Mouse (Mus musculus) cerebellum, adult 18-20 months (tissue): ENCODE measurements at regions not wholly inside any gene's neighbourhood (a gene's known extent, or its start where the extent isn't known, plus 50 kb on each side); places are given as distances from the start of the nearest gene placed in this dataset.

Experiments used
- DNase-seq, 2 experiments: peaks; one replicate each; pipeline ENCODE4 v3.0.0; 2021

GRCm38 (mm10) chr16:50766055-50766770 is 175.3 kb upstream of the Ccdc54 start:
- DNase-seq, result no peak

DNA sequence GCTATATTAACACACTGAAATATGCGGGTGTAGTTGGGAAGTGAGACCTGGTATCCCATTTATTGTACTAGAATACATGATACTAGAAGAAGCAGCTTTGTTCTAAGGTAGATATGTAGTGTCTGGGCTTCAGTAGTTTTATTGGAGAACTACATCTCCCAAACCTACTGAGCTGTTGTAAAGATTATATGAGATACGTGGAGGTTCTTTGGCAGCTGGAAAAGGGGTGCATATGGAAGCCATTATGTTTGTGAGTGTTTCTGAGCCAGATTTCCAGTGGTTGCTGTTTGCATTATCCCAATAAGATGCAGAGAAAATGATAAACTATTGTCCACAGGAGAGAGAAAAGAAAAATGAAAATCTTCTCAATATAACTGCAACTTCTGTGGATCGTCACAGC is 171.1 kb upstream of the Ccdc54 start:
- DNase-seq, result no peak

DNA sequence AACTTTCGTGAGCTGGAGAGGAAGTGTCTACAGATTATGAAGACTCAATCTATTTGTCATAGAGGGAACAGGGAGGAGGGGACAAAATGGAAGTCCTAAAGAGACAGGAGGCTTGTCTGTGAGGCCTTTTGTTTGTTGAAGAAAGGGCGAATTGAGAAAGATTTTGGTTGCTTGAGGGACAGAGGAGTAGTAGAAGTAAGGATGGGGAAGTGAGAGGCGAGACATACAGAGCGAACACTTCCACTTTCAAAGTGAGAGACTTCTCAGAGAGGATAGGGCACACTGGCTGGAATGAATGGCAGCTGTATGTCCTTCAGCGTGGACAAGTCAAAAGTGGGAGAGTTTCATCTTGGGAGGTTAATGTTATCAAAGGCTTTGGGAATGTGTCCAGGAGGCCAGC is 169.0 kb upstream of the Ccdc54 start:
- no peak for DNase-seq

DNA sequence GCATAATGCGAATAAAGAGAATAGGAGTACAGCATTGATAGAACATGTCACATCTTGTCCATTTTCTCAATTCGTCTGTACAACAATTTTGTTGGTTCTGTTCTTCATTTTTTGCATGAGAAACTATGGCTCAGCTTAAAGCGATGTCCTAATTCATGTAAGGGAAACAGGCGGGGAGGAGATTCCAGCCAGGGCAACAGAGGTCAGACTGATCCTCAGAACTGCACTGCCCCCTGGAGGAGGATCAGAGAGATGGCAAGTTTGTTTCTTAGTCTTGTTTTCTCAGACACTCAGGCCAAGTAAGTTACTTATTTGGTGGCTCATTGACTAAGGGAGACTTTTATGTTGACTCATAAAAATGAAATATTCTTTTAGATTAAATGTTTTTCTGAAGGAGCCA is 165.7 kb upstream of the Ccdc54 start:
- DNase-seq, result no peak

- no peak for DNase-seq
Observed at GRCm38 (mm10) chr16:50753612-50754389, 162.8 kb upstream of the Ccdc54 start.

DNA sequence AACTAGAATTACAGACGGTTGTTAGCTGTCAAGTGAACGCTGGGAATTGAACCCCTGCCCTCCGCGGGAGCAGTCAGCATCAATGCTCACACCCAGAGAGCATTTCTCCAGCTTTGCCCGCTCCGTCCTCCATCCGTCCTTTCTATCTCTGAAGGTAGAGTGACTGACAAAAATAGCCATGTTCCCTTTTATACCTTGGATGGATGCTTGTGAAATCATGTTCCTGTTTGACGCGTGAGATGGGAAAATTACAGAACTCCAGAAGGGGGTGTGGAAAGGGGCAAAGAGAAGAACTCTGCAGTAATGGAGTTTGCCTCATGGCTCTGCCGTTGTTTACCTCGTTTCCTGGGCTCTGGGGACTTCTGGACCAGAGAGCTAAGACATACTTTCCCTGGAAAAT is 162.1 kb upstream of the Ccdc54 start:
- no peak for DNase-seq

- no peak for DNase-seq
Observed at GRCm38 (mm10) chr16:50752277-50752600, 161.3 kb upstream of the Ccdc54 start.

DNA sequence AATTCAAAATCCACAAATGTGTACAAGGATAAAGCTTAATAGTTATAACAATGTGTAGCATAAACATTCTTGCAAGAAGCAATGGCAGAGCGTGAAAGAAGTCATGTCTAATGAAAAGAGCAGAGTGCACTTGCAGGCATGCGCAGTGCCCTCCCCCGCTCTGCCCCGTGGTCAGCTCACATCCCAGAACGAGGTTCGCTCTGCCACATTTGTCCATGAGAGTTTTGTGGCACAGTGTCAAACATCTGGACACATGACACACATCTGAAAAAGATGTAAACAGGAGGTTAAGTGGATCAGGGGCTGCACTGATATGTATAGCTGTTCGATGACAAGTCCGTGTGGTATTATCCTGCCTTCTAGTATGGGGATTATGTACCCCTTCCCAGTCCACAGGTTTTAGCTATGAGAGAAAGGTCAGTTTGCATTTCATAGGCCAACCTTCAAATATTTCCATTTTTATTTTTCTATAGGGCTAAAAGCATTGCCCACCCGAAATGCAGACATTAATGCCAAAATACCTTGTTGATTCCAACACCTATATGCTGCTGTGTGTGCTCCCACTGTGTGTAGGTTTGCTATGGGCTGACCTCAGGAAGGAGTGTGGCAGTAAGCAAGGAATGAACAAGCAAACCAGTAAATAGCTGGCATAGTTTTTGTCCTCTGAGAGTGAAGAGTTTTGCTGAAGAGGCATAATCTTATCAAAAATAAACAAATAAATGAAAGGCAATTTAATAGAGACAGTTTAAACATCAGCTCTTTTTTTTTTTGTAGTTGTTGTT is 160.7 kb upstream of the Ccdc54 start:
- no peak for DNase-seq

- no peak for DNase-seq
Observed at GRCm38 (mm10) chr16:50747698-50748097, 156.7 kb upstream of the Ccdc54 start.

DNA sequence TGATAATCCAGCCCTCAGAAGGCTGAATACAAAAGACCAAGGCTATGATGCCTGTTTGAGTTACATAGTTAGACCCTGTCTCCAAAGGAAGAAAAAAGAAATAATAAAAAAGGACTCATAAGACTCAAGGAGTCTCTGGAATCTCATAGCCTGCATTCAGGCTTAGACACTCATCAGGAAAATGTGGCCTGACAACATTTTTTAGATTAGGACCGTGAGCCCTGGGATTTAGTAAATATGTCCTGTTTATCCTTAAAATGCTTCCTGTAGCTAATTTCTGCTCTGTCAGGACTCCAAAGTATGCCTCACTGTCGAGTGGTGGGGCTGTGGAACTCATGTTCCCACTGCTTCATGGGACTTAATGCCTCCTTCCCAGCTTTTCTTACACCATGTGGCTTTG is 154.8 kb upstream of the Ccdc54 start:
- DNase-seq, result no peak

DNA sequence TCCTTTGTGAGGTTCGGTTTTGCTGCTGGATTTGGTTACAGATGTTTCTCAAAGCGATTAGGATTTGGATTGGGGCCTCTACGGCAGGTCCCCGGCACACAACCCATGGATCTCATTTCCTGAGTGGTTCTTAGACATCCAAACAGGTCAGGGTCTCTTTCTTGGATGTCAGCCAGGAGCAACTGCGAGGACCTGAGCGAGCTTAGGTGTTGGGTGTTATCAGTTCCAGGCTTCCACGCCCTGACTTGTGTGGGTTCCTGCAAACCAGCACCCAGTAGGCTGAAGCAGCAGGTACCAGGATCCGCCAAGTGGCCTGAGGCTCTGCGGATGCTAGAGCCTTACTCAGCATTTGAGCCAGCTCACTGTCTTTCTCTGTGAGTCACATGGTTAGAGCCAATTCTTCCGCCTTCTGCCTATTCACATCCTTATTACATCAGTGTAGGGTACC is 146.5 kb upstream of the Ccdc54 start:
- peak; percentile 13 to 15 for DNase-seq

DNA sequence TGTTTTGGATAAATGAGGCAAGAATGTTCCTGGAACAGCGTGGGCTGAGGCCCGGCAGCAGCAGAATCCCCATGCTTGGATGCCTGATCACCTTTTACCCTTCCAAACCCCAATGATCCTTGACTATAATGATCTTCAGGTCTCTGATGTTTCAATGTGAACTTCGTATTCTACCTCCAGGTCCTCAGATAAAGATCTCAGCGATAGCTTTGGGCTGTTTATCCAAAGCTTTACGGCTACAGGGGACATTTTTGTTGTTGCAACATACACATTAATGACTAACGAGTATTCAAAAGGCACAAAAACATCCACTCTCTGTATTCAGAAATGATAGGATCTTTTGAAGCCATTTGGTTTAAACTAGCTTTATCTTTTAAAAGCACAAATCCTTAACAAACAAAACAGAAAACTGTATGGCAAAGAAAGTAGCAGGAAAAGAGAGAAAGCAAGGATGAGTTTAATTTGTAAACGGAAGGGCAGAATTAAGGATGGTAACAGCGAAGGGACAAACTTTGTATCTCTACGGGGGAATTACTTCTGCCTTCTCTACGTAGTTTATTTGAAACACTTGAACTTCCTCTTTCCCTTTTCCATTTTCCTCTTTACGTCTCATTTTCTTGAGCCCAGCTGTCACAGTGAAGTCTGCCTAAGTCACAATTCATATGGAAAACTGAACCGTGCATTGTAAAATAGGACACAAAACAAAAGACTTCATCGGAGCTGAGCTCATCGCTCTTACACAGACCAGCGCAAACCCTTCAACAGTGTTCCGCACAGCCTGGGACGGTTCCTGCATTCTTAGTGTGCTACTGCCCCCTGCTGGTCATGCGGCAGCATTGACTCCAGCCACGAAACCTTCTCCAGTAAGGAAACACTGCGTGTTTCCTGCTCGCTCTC is 145.4 kb upstream of the Ccdc54 start:
- DNase-seq, result peak; percentile 85 to 88

- no peak for DNase-seq
Observed at GRCm38 (mm10) chr16:50733359-50733758, 142.4 kb upstream of the Ccdc54 start.

DNA sequence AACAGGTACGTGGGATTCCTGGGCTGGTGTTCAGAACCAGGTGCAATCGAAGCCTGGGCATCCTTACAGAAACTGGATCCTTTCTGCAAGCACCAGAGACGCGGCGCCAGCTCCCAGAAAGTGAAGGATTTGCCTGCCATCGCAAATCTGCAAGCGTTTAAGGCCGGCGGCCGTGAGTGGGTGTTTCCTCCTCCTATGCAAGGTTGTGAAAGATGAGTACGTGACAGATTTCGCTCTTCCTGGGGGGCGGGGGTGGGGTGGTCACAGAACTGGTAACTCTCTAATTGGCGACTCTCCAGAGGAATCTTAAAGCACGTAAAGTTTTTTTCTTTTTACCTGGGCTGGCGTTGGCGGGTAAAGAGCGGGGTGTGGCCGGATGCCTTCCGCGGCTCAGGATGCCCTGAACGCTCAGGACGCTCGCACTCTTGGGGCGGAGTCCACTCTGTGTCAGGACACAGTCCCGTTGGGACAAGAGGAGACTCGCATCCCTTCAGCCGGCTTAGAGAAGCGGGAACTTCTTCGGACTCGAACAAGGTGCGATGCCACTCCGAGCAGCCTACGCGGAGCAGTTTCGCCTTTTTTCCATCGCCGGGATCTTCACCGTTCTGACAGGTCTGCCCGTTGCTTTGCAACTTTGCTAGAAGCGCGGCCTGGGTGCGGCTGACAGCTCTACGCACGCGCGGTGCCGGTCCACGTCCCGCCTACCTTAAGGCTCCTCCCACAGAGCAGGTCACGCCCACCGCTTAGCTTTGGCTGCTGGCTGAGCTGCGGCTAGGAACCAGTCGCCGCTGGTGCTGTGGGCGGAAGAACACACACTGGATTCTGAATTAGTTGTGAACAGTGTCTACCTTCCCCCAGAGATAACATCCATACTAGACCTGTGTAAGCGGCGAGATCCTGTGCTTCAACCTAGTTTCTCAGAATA is 141.4 kb upstream of the Ccdc54 start:
- peak; percentile 79 to 87 for DNase-seq

DNA sequence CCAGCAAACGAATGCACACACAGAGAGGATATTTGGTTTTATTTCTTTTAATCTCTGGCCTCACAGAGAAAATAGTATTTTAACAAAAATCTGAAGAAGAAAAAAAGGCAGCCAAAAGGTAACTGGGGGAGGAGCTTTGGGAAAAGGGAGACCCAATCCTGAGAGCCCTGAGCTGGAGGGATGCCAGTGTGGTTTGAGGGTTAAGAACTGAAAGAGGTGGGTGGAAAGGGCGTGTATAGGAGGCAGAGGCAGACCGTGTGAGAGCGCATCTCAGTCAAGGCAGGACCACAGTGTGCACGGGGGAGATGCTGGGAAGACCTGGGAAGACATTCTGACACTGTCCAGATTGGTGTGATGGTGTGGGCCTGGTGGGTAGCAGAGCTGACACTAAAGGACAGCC is 138.4 kb upstream of the Ccdc54 start:
- no peak for DNase-seq

- no peak for DNase-seq
Observed at GRCm38 (mm10) chr16:50723144-50723543, 132.2 kb upstream of the Ccdc54 start.

DNA sequence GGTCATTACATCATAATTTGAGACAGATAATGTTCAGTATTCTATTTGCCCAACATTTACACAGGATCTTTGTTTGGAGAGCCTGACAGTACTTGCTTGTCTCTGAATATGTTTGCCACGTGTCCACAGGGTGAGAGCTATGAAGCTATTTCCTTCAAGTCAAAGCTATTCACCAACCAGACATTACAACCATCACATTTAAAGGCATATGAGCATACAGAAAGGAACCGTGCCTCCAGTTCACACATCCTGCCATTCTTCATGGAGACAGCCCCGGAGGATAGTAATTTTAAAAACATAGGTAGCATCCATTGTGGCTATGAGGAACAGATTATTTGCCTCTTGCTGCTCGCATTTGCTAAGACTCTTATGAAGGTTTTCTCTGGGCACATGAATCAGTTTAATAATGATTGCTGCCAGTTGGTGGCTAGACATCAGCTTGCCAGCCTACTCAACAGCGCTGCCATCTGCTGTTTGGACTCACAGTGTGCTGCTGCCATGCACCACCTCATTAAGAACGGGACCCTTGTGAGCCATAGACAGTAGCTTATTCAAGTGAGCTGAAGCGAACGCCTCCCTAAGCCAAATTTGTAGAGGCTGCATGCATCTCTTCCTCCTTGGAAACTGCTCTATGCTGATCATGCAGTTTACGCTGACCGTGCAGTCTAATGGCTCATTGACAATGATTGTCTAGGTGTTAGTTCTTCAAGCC is 126.5 kb upstream of the Ccdc54 start:
- peak; percentile 42 to 54 for DNase-seq

- DNase-seq, result no peak
Observed at GRCm38 (mm10) chr16:50709727-50710126, 118.8 kb upstream of the Ccdc54 start.

- no peak for DNase-seq
Observed at GRCm38 (mm10) chr16:50707906-50708305, 117.0 kb upstream of the Ccdc54 start.

DNA sequence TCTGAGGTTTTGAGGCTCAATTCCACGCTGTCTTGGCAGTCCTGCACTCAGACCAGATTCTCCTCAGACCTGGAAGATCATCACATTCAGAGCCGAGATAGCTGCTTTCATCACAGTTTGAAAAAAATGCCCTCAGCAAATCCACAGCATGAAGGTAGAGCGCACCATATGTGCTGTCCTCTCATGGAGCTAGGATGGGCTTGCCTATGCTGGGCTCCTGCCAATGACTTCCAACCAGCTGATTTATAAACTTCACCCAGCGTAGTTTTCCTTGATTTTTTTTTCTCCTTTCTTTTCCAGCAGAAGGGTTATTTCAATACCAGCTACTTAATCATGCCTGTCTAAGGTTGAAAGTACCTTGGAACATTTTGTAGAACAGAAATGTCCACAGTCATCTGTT is 115.0 kb upstream of the Ccdc54 start:
- DNase-seq, result no peak
